In the genomic region with DNA sequence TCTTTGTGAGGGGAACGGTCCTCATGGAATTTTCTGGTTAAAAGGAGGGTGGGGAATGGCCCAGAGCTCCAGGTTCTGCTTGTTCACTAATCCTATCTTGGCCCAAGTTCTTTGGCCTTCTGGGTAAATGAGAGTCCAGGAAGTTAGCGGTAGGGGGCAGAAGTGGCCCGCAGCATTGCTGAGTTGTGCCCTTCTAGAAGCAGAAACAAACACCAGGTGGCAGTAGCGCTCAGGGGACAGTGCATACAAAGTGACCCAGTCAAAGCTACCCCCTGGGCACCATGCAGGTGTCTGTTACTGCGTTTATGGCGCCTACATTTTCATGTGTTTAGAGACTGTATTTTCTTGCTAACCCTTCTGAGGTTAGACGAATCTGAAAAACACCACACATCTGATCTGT, we compare ENCODE assay signal across 7 mouse cellular contexts. TPM values are rescaled to one million over a fixed set of nuclear protein-coding genes. Genes with fewer than 3 reads are reported as not detected.
DNase-seq lines count a peak whose midpoint lies in the region; ATAC-seq and TF ChIP-seq lines count a peak whose summit lies in the region.

No protein-coding gene starts in this region.

- H3K9ac ChIP-seq in limb, embryonic 11.5 days (ENCODE audit: low read length) = no peak overlapping the region
- H3K9ac ChIP-seq in midbrain, postnatal 0 days (replicated peaks; ENCODE audit: low read length, poor library complexity, severe bottlenecking) = no peak overlapping the region

- no peaks in the 10 kb centered on the region for H3K36me3 ChIP-seq in limb, embryonic 11.5 days (ENCODE audit: control insufficient read depth, insufficient read depth, low read length)
- no peaks in the 10 kb centered on the region for H3K36me3 ChIP-seq in midbrain, postnatal 0 days (ENCODE audit: insufficient read depth, low read length)

- peaks cover 19% of the 10 kb centered on the region for H3K4me1 ChIP-seq in limb, embryonic 11.5 days (ENCODE audit: control insufficient read depth, insufficient read depth, low read length)
- no peaks in the 10 kb centered on the region for H3K4me1 ChIP-seq in midbrain, postnatal 0 days (ENCODE audit: insufficient read depth, low read length)

- H3K27me3 ChIP-seq in limb, embryonic 11.5 days (ENCODE audit: control insufficient read depth, insufficient read depth, low read length) = no peaks in the 10 kb centered on the region
- H3K27me3 ChIP-seq in midbrain, postnatal 0 days (ENCODE audit: insufficient read depth, low read length) = no peaks in the 10 kb centered on the region

- H3K27ac ChIP-seq in limb, embryonic 11.5 days (replicated peaks; ENCODE audit: low read depth, low read length) = no peak overlapping the region
- H3K27ac ChIP-seq in midbrain, postnatal 0 days (ENCODE audit: low read depth, low read length) = no peak overlapping the region

- H3K4me3 ChIP-seq in limb, embryonic 11.5 days (ENCODE audit: low read depth, low read length) = no peak overlapping the region
- H3K4me3 ChIP-seq in midbrain, postnatal 0 days (ENCODE audit: low read depth, low read length) = no peak overlapping the region

- TF ChIP-seq CTCF in midbrain, postnatal 0 days (IDR thresholded peaks at IDR 0.05) = peak; percentile 96

- no peaks in the 10 kb centered on the region for H3K9me3 ChIP-seq in limb, embryonic 11.5 days (ENCODE audit: control insufficient read depth, low read length)
- no peaks in the 10 kb centered on the region for H3K9me3 ChIP-seq in midbrain, postnatal 0 days (ENCODE audit: low read length)

- ATAC-seq in granulocyte monocyte progenitor cell, adult 5-6 weeks (replicated peaks; ENCODE audit: poor library complexity, severe bottlenecking) = peak; percentile 69
- peak; percentile 52; the same call in 1 of the 2 replicates for ATAC-seq in limb, embryonic 11.5 days (ENCODE audit: insufficient number of reproducible peaks, low FRiP score, low TSS enrichment, low read depth)
- ATAC-seq in midbrain, postnatal 0 days (ENCODE audit: low FRiP score) = peak; percentile 59

- WGBS in limb, embryonic 11.5 days = 7% methylated on average over 7 of the region's 7 CpGs
- WGBS in midbrain, postnatal 0 days = 7% methylated on average over 7 of the region's 7 CpGs

- no peak overlapping the region for H3K4me2 ChIP-seq in limb, embryonic 11.5 days (ENCODE audit: low read depth, severe bottlenecking)
- no peak overlapping the region for H3K4me2 ChIP-seq in midbrain, postnatal 0 days (ENCODE audit: low read depth, low read length, poor library complexity, severe bottlenecking)

- peak; percentile 82 for DNase-seq in adrenal gland, adult 8-10 months
- peak; percentile 87 for DNase-seq in embryo, embryonic 9.5 days (ENCODE audit: extremely low spot score)
- peak; percentile 93 for DNase-seq in kidney, adult 18-20 months
- peak; percentile 94 for DNase-seq in limb, embryonic 11.5 days (ENCODE audit: low spot score)
- peak; percentile 90 for DNase-seq in midbrain, postnatal 0 days (ENCODE audit: low spot score)
- peak; percentile 72 to 92 for DNase-seq in spleen, postnatal 10 days (ENCODE audit: low spot score in 2 of 2)

RNA-seq across cellular contexts. Expression of gene Cfap45, which starts 8.1 kb away (rescaled TPM):
- total RNA-seq in adrenal gland, adult 8-10 months (2022) = under 1 TPM; 0.17 to 0.62 (median 0.36) TPM
- not detected in 2 replicates for total RNA-seq in granulocyte monocyte progenitor cell, adult 5-6 weeks (2014; fragmentation: Nextera tagmentation)
- total RNA-seq in granulocyte monocyte progenitor cell, adult 5-6 weeks (2017) = 0.46 TPM in 1 of 2 replicates, not detected in the other
- polyA plus RNA-seq in limb, embryonic 11.5 days (2014; fragmentation: Nextera tagmentation; extraction: Ambion mirVana) = 0.68 and 1.3 TPM in 2 replicates
- 3.1 and 6.3 TPM in 2 replicates for total RNA-seq in midbrain, postnatal 0 days (2014; rRNA removed)
- 3.9 and 5.4 TPM in 2 replicates for polyA plus RNA-seq in midbrain, postnatal 0 days (2015; fragmentation: Nextera tagmentation; extraction: Ambion mirVana)

RNA-seq across cellular contexts. Expression of gene Vsig8, which starts 27.0 kb away (rescaled TPM):
- 1 to 10 TPM in 1 of 4 experiments, under 1 TPM in 2, not detected in 1; 0.38 to 1.1 (median 0.43) TPM for total RNA-seq in adrenal gland, adult 8-10 months (2022)
- total RNA-seq in granulocyte monocyte progenitor cell, adult 5-6 weeks (2014; fragmentation: Nextera tagmentation) = not detected in 2 replicates
- not detected in 2 replicates for total RNA-seq in granulocyte monocyte progenitor cell, adult 5-6 weeks (2017)
- 0.14 TPM in 1 of 2 replicates, not detected in the other for polyA plus RNA-seq in limb, embryonic 11.5 days (2014; fragmentation: Nextera tagmentation; extraction: Ambion mirVana)
- total RNA-seq in midbrain, postnatal 0 days (2014; rRNA removed) = 0.11 and 2.3 TPM in 2 replicates
- polyA plus RNA-seq in midbrain, postnatal 0 days (2015; fragmentation: Nextera tagmentation; extraction: Ambion mirVana) = 1.3 and 2.5 TPM in 2 replicates

RNA-seq across cellular contexts. Expression of gene Tagln2, which starts 28.9 kb away (rescaled TPM):
- total RNA-seq in adrenal gland, adult 8-10 months (2022) = 10 to 100 TPM; 68.5 to 90.2 (median 77.9) TPM
- total RNA-seq in granulocyte monocyte progenitor cell, adult 5-6 weeks (2014; fragmentation: Nextera tagmentation) = 629 and 731 TPM in 2 replicates
- total RNA-seq in granulocyte monocyte progenitor cell, adult 5-6 weeks (2017) = 281 and 350 TPM in 2 replicates
- polyA plus RNA-seq in limb, embryonic 11.5 days (2014; fragmentation: Nextera tagmentation; extraction: Ambion mirVana) = 53.6 and 56.0 TPM in 2 replicates
- total RNA-seq in midbrain, postnatal 0 days (2014; rRNA removed) = 36.3 and 41.6 TPM in 2 replicates
- 36.7 and 41.8 TPM in 2 replicates for polyA plus RNA-seq in midbrain, postnatal 0 days (2015; fragmentation: Nextera tagmentation; extraction: Ambion mirVana)

RNA-seq across cellular contexts. Expression of gene Igsf9, which starts 47.1 kb away (rescaled TPM):
- 1 to 10 TPM; 1.5 to 6.6 (median 3.6) TPM for total RNA-seq in adrenal gland, adult 8-10 months (2022)
- not detected in 2 replicates for total RNA-seq in granulocyte monocyte progenitor cell, adult 5-6 weeks (2014; fragmentation: Nextera tagmentation)
- total RNA-seq in granulocyte monocyte progenitor cell, adult 5-6 weeks (2017) = not detected in 2 replicates
- polyA plus RNA-seq in limb, embryonic 11.5 days (2014; fragmentation: Nextera tagmentation; extraction: Ambion mirVana) = 52.7 and 53.1 TPM in 2 replicates
- 40.6 and 53.9 TPM in 2 replicates for total RNA-seq in midbrain, postnatal 0 days (2014; rRNA removed)
- polyA plus RNA-seq in midbrain, postnatal 0 days (2015; fragmentation: Nextera tagmentation; extraction: Ambion mirVana) = 25.0 and 29.0 TPM in 2 replicates

RNA-seq across cellular contexts. Expression of gene Slamf9, which starts 53.5 kb away (rescaled TPM):
- total RNA-seq in adrenal gland, adult 8-10 months (2022) = 10 to 100 TPM in 1 of 4 experiments, 1 to 10 TPM in 3; 5.2 to 11.3 (median 6.2) TPM
- total RNA-seq in granulocyte monocyte progenitor cell, adult 5-6 weeks (2014; fragmentation: Nextera tagmentation) = not detected in 2 replicates
- 0.26 TPM in 1 of 2 replicates, not detected in the other for total RNA-seq in granulocyte monocyte progenitor cell, adult 5-6 weeks (2017)
- 0.25 TPM in 1 of 2 replicates, not detected in the other for polyA plus RNA-seq in limb, embryonic 11.5 days (2014; fragmentation: Nextera tagmentation; extraction: Ambion mirVana)
- 0.19 and 0.38 TPM in 2 replicates for total RNA-seq in midbrain, postnatal 0 days (2014; rRNA removed)
- 0.20 and 0.29 TPM in 2 replicates for polyA plus RNA-seq in midbrain, postnatal 0 days (2015; fragmentation: Nextera tagmentation; extraction: Ambion mirVana)
